Mouse (Mus musculus) embryonic facial prominence, embryonic 12.5 days (tissue): ENCODE results near the gene Tmem248. TPM values are rescaled to one million over a fixed set of nuclear protein-coding genes. Genes with fewer than 3 reads are reported as not detected.
"Not testable (repeated sequence)": the region's sequence is repeated elsewhere in the genome, so short reads cannot be mapped to it uniquely, and the experiment has no call there.

Experiments used
- ATAC-seq: fragments of 200-750 bp; cut with Nextera tagmentation; 2 replicates; pipeline ENCODE4 v1.8.0; 2017; ENCODE audit not compliant: insufficient number of reproducible peaks, insufficient read depth, low FRiP score, low TSS enrichment
- H3K27ac ChIP-seq: fragments of 300-500 bp; sonication (generic); 2 replicates; pipeline ENCODE4 v1.5.1; 2016; ENCODE audit warnings: mild to moderate bottlenecking
- H3K27me3 ChIP-seq: fragments of 300-500 bp; sonication (generic); 2 replicates; pipeline ENCODE4 v1.6.1; 2016; ENCODE audit warnings: mild to moderate bottlenecking, moderate library complexity
- H3K36me3 ChIP-seq: fragments of 300-500 bp; sonication (generic); 2 replicates; pipeline ENCODE4 v1.6.1; 2016; ENCODE audit warnings: mild to moderate bottlenecking
- H3K4me1 ChIP-seq: fragments of 300-500 bp; sonication (generic); 2 replicates; pipeline ENCODE4 v1.6.1; 2016
- H3K4me2 ChIP-seq: fragments of 300-500 bp; sonication (generic); replicated peaks from 2 replicates; pipeline ENCODE4 v1.6.1; 2016; ENCODE audit warnings: mild to moderate bottlenecking, moderate library complexity
- H3K4me3 ChIP-seq: fragments of 300-500 bp; sonication (generic); 2 replicates; pipeline ENCODE4 v1.5.1; 2016; ENCODE audit warnings: mild to moderate bottlenecking
- H3K9ac ChIP-seq: fragments of 300-500 bp; sonication (generic); 2 replicates; pipeline ENCODE4 v1.6.1; 2016; ENCODE audit warnings: mild to moderate bottlenecking, moderate library complexity
- H3K9me3 ChIP-seq: fragments of 300-500 bp; sonication (generic); 2 replicates; pipeline ENCODE4 v1.6.1; 2016; ENCODE audit warnings: mild to moderate bottlenecking, moderate library complexity
- WGBS: fragments of 180-500 bp; shearing (Covaris S2); methylation state at CpG from one replicate; pipeline ENCODE4 v1.1.7; 2016; 5-methylcytosine and 5-hydroxymethylcytosine counted together
- polyA plus RNA-seq: library from polyadenylated mRNA; unstranded; fragments of >200 nt; fragmentation: Nextera tagmentation; extraction: Ambion mirVana; gene quantifications from 2 replicates; pipeline ENCODE4 v1.2.1, GENCODE M21; 2016

Tmem248 gene
- polyA plus RNA-seq, 1 experiment from 2014 or later: 37.6 TPM

GRCm38 (mm10) chr5:130239856-130240255 is 23.0 kb downstream of the Tmem248 start:
- no peaks in the 10 kb centered on the region for H3K4me1 ChIP-seq
- H3K36me3 ChIP-seq: peaks cover 85% of the 10 kb centered on the region
- no peak overlapping the region for H3K9ac ChIP-seq
- H3K9me3 ChIP-seq: no peaks in the 10 kb centered on the region
- H3K27me3 ChIP-seq: no peaks in the 10 kb centered on the region
- no peak overlapping the region for H3K27ac ChIP-seq
- H3K4me3 ChIP-seq: no peak overlapping the region
- no peak overlapping the region for H3K4me2 ChIP-seq
- no peak for ATAC-seq
- WGBS: 94% methylated on average over 2 of the region's 2 CpGs

GRCm38 (mm10) chr5:130241426-130241825 is 24.5 kb downstream of the Tmem248 start:
- H3K36me3 ChIP-seq: peaks cover 83% of the 10 kb centered on the region
- H3K27ac ChIP-seq: no peak overlapping the region
- ATAC-seq: no peak
- no peak overlapping the region for H3K4me2 ChIP-seq
- no peak overlapping the region for H3K9ac ChIP-seq
- H3K4me1 ChIP-seq: no peaks in the 10 kb centered on the region
- WGBS: 91% methylated on average over 12 of the region's 12 CpGs
- no peaks in the 10 kb centered on the region for H3K27me3 ChIP-seq
- no peaks in the 10 kb centered on the region for H3K9me3 ChIP-seq
- no peak overlapping the region for H3K4me3 ChIP-seq

GRCm38 (mm10) chr5:130247823-130248222 is 30.9 kb downstream of the Tmem248 start:
- Histone ChIP-seq H3K9me3 (no peaks in the 10 kb centered on the region), H3K4me1 (no peaks in the 10 kb centered on the region), H3K4me3 (no peak overlapping the region), H3K4me2 (no peak overlapping the region), H3K27ac (no peak overlapping the region), H3K36me3 (peaks cover 79% of the 10 kb centered on the region), H3K27me3 (no peaks in the 10 kb centered on the region), H3K9ac (no peak overlapping the region)
- 93% methylated on average over 5 of the region's 5 CpGs for WGBS
- ATAC-seq: no peak

- 17% methylated on average over 19 of the region's 19 CpGs for WGBS
- Histone ChIP-seq H3K36me3 (peaks cover 33% of the 10 kb centered on the region), H3K27ac (no peak overlapping the region; the same call in 1 of the 2 replicates), H3K9me3 (no peaks in the 10 kb centered on the region), H3K4me2 (peak overlapping the region; percentile 56), H3K4me1 (peaks cover 10% of the 10 kb centered on the region; the same call in 1 of the 2 replicates), H3K9ac (peak overlapping the region; percentile 69), H3K4me3 (peak overlapping the region; percentile 54), H3K27me3 (no peaks in the 10 kb centered on the region)
- ATAC-seq: no peak
These were observed 37.5 kb downstream of the Tmem248 start for GRCm38 (mm10) chr5:130254164-130255016.

GRCm38 (mm10) chr5:130255017-130255720 is 38.3 kb downstream of the Tmem248 start, which contains the start of the genes Sbds and Tyw1:
Gene Sbds, minus strand, starts transcription at chr5:130255530.
Gene Tyw1, plus strand, starts transcription at chr5:130255619.
- peak within 1 kb of the TSS; percentile 69 for H3K4me3 ChIP-seq
- peaks cover 10% of the 10 kb centered on the region; the same call in 1 of the 2 replicates for H3K4me1 ChIP-seq
- peak within 1 kb of the TSS; percentile 69 for H3K9ac ChIP-seq
- ATAC-seq: peak; percentile 87
- peak within 1 kb of the TSS; percentile 69 for H3K27ac ChIP-seq
- WGBS: under 1% methylated on average over 52 of the region's 52 CpGs
- H3K36me3 ChIP-seq: peaks cover 26% of the 10 kb centered on the region
- H3K27me3 ChIP-seq: no peaks in the 10 kb centered on the region
- peak within 1 kb of the TSS; percentile 71 for H3K4me2 ChIP-seq
- no peaks in the 10 kb centered on the region for H3K9me3 ChIP-seq

GRCm38 (mm10) chr5:130255799-130256525 is 39.1 kb downstream of the Tmem248 start:
- Histone ChIP-seq H3K4me1 (peaks cover 10% of the 10 kb centered on the region; the same call in 1 of the 2 replicates), H3K36me3 (peaks cover 20% of the 10 kb centered on the region), H3K4me3 (peak overlapping the region; percentile 69), H3K27ac (peak overlapping the region; percentile 54; the same call in 1 of the 2 replicates), H3K4me2 (peak overlapping the region; percentile 71)
- 28% methylated on average over 20 of the region's 20 CpGs for WGBS
- not testable (repeated sequence) for H3K9me3 ChIP-seq, H3K9ac ChIP-seq, ATAC-seq, H3K27me3 ChIP-seq

GRCm38 (mm10) chr5:130256678-130257271 is 39.9 kb downstream of the Tmem248 start:
- peaks cover 19% of the 10 kb centered on the region for H3K36me3 ChIP-seq
- ATAC-seq: peak; percentile 95
- peak overlapping the region; percentile 69 for H3K4me3 ChIP-seq
- under 1% methylated on average over 25 of the region's 25 CpGs for WGBS
- peak overlapping the region; percentile 82; the same call in 1 of the 2 replicates for H3K27ac ChIP-seq
- peak overlapping the region; percentile 71 for H3K4me2 ChIP-seq
- H3K4me1 ChIP-seq: peaks cover 10% of the 10 kb centered on the region; the same call in 1 of the 2 replicates
- H3K9ac ChIP-seq: peak overlapping the region; percentile 78
- H3K27me3 ChIP-seq: no peaks in the 10 kb centered on the region
- no peaks in the 10 kb centered on the region for H3K9me3 ChIP-seq

- no peak for ATAC-seq
- H3K4me1 ChIP-seq: peaks cover 10% of the 10 kb centered on the region; the same call in 1 of the 2 replicates
- no peaks in the 10 kb centered on the region for H3K9me3 ChIP-seq
- peak overlapping the region; percentile 82; the same call in 1 of the 2 replicates for H3K27ac ChIP-seq
- WGBS: 9% methylated on average over 8 of the region's 8 CpGs
- H3K9ac ChIP-seq: peak overlapping the region; percentile 78
- H3K4me3 ChIP-seq: peak overlapping the region; percentile 69
- H3K4me2 ChIP-seq: peak overlapping the region; percentile 71
- H3K27me3 ChIP-seq: no peaks in the 10 kb centered on the region
- peaks cover 18% of the 10 kb centered on the region for H3K36me3 ChIP-seq
These were observed 40.4 kb downstream of the Tmem248 start for GRCm38 (mm10) chr5:130257303-130257702.

- no peaks in the 10 kb centered on the region for H3K9me3 ChIP-seq
- H3K27me3 ChIP-seq: no peaks in the 10 kb centered on the region
- no peak for ATAC-seq
- no peaks in the 10 kb centered on the region for H3K4me1 ChIP-seq
- no peak overlapping the region for H3K9ac ChIP-seq
- 84% methylated on average over 11 of the region's 11 CpGs for WGBS
- H3K36me3 ChIP-seq: peaks cover 41% of the 10 kb centered on the region
- H3K27ac ChIP-seq: no peak overlapping the region
- H3K4me3 ChIP-seq: no peak overlapping the region
- H3K4me2 ChIP-seq: no peak overlapping the region
These were observed 46.6 kb downstream of the Tmem248 start for GRCm38 (mm10) chr5:130263454-130263853.

- no peak overlapping the region for H3K9ac ChIP-seq
- no peak for ATAC-seq
- H3K36me3 ChIP-seq: peaks cover 51% of the 10 kb centered on the region
- no peaks in the 10 kb centered on the region for H3K4me1 ChIP-seq
- no peak overlapping the region for H3K27ac ChIP-seq
- H3K9me3 ChIP-seq: no peaks in the 10 kb centered on the region
- no peak overlapping the region for H3K4me2 ChIP-seq
- H3K27me3 ChIP-seq: no peaks in the 10 kb centered on the region
- H3K4me3 ChIP-seq: no peak overlapping the region
- WGBS: 94% methylated on average over 6 of the region's 6 CpGs
These were observed 47.6 kb downstream of the Tmem248 start for GRCm38 (mm10) chr5:130264433-130265005.
